Mouse (Mus musculus): ENCODE results near the gene Zan. TPM values are rescaled to one million over a fixed set of nuclear protein-coding genes. Genes with fewer than 3 reads are reported as not detected.

Zan gene
- polyA plus RNA-seq, 1 experiment from 2014 or later: 0.14 TPM

- no peak for ATAC-seq (replicated peaks)
- Histone ChIP-seq H3K27me3 (no peaks in the 10 kb centered on the region; the same call in 1 of the 2 replicates), H3K36me3 (no peaks in the 10 kb centered on the region), H3K4me1 (peaks cover 32% of the 10 kb centered on the region), H3K4me3 (no peak overlapping the region), H3K4me2 (replicated peaks) (no peak overlapping the region), H3K27ac (replicated peaks) (no peak overlapping the region), H3K9ac (replicated peaks) (no peak overlapping the region), H3K9me3 (no peaks in the 10 kb centered on the region)
- 84% methylated on average over 1 of the region's 1 CpGs for WGBS
These were observed 130.5 kb downstream of the Zan start for GRCm38 (mm10) chr5:137346388-137346787.

GRCm38 (mm10) chr5:137345821-137346220 lies 131.0 kb downstream of the Zan start:
- H3K4me1 ChIP-seq: peaks cover 27% of the 10 kb centered on the region
- no peak overlapping the region for H3K27ac ChIP-seq (replicated peaks)
- 23% methylated on average over 9 of the region's 9 CpGs for WGBS
- H3K9ac ChIP-seq (replicated peaks): no peak overlapping the region
- no peak overlapping the region for H3K4me3 ChIP-seq
- H3K27me3 ChIP-seq: no peaks in the 10 kb centered on the region; the same call in 1 of the 2 replicates
- H3K4me2 ChIP-seq (replicated peaks): no peak overlapping the region
- no peak for ATAC-seq (replicated peaks)
- H3K36me3 ChIP-seq: no peaks in the 10 kb centered on the region
- H3K9me3 ChIP-seq: no peaks in the 10 kb centered on the region

- Histone ChIP-seq H3K9ac (replicated peaks) (no peak overlapping the region), H3K27ac (replicated peaks) (no peak overlapping the region), H3K27me3 (no peaks in the 10 kb centered on the region), H3K4me1 (peaks cover 22% of the 10 kb centered on the region), H3K9me3 (no peaks in the 10 kb centered on the region), H3K4me3 (no peak overlapping the region), H3K4me2 (replicated peaks) (no peak overlapping the region), H3K36me3 (no peaks in the 10 kb centered on the region)
- no peak for ATAC-seq (replicated peaks)
These were observed 133.0 kb downstream of the Zan start for GRCm38 (mm10) chr5:137343869-137344268.

- no peak overlapping the region for H3K9ac ChIP-seq (replicated peaks)
- 93% methylated on average over 5 of the region's 5 CpGs for WGBS
- no peaks in the 10 kb centered on the region for H3K27me3 ChIP-seq
- no peak overlapping the region for H3K4me2 ChIP-seq (replicated peaks)
- H3K27ac ChIP-seq (replicated peaks): no peak overlapping the region
- ATAC-seq (replicated peaks): no peak
- no peak overlapping the region for H3K4me3 ChIP-seq
- H3K4me1 ChIP-seq: peaks cover 22% of the 10 kb centered on the region
- H3K9me3 ChIP-seq: no peaks in the 10 kb centered on the region
- H3K36me3 ChIP-seq: no peaks in the 10 kb centered on the region
These were observed 133.5 kb downstream of the Zan start for GRCm38 (mm10) chr5:137343412-137343811.

- Histone ChIP-seq H3K4me1 (peaks cover 18% of the 10 kb centered on the region), H3K27me3 (no peaks in the 10 kb centered on the region), H3K27ac (replicated peaks) (no peak overlapping the region), H3K36me3 (no peaks in the 10 kb centered on the region), H3K4me3 (no peak overlapping the region), H3K9ac (replicated peaks) (no peak overlapping the region), H3K9me3 (no peaks in the 10 kb centered on the region), H3K4me2 (replicated peaks) (no peak overlapping the region)
- 77% methylated on average over 7 of the region's 7 CpGs for WGBS
- no peak for ATAC-seq (replicated peaks)
These were observed 134.4 kb downstream of the Zan start for GRCm38 (mm10) chr5:137342407-137343012.

GRCm38 (mm10) chr5:137340222-137340621 lies 136.6 kb downstream of the Zan start:
- Histone ChIP-seq H3K27ac (replicated peaks) (peak overlapping the region; percentile 78), H3K4me3 (peak overlapping the region; percentile 44; the same call in 1 of the 2 replicates), H3K36me3 (no peaks in the 10 kb centered on the region), H3K4me1 (peaks cover 18% of the 10 kb centered on the region), H3K9me3 (no peaks in the 10 kb centered on the region), H3K9ac (replicated peaks) (no peak overlapping the region), H3K4me2 (replicated peaks) (peak overlapping the region; percentile 84; the same call in 1 of the 2 replicates), H3K27me3 (no peaks in the 10 kb centered on the region)
- ATAC-seq (replicated peaks): no peak
- WGBS: 76% methylated on average over 6 of the region's 6 CpGs

- Histone ChIP-seq H3K9ac (replicated peaks) (peak overlapping the region; percentile 53), H3K4me3 (peak overlapping the region; percentile 44), H3K36me3 (no peaks in the 10 kb centered on the region), H3K27me3 (no peaks in the 10 kb centered on the region), H3K4me1 (peaks cover 18% of the 10 kb centered on the region), H3K4me2 (replicated peaks) (peak overlapping the region; percentile 84), H3K9me3 (no peaks in the 10 kb centered on the region), H3K27ac (replicated peaks) (peak overlapping the region; percentile 78)
- peak; percentile 63 for ATAC-seq (replicated peaks)
- WGBS: under 1% methylated on average over 22 of the region's 22 CpGs
These were observed 137.4 kb downstream of the Zan start for GRCm38 (mm10) chr5:137339290-137339979.

- Histone ChIP-seq H3K27ac (replicated peaks) (peak overlapping the region; percentile 78), H3K36me3 (no peaks in the 10 kb centered on the region), H3K4me3 (peak overlapping the region; percentile 44), H3K9me3 (no peaks in the 10 kb centered on the region), H3K9ac (replicated peaks) (peak overlapping the region; percentile 53), H3K4me1 (peaks cover 23% of the 10 kb centered on the region), H3K4me2 (replicated peaks) (peak overlapping the region; percentile 84), H3K27me3 (no peaks in the 10 kb centered on the region)
- ATAC-seq (replicated peaks): peak; percentile 30
- WGBS: 2% methylated on average over 11 of the region's 11 CpGs
These were observed 138.1 kb downstream of the Zan start for GRCm38 (mm10) chr5:137338663-137339289.

GRCm38 (mm10) chr5:137338256-137338655 lies 138.6 kb downstream of the Zan start:
- peak overlapping the region; percentile 78 for H3K27ac ChIP-seq (replicated peaks)
- peak overlapping the region; percentile 44 for H3K4me3 ChIP-seq
- peaks cover 26% of the 10 kb centered on the region for H3K4me1 ChIP-seq
- H3K4me2 ChIP-seq (replicated peaks): peak overlapping the region; percentile 84
- no peaks in the 10 kb centered on the region for H3K9me3 ChIP-seq
- 1% methylated on average over 19 of the region's 19 CpGs for WGBS
- no peaks in the 10 kb centered on the region for H3K36me3 ChIP-seq
- H3K9ac ChIP-seq (replicated peaks): peak overlapping the region; percentile 53
- ATAC-seq (replicated peaks): peak; percentile 89
- H3K27me3 ChIP-seq: no peaks in the 10 kb centered on the region

- WGBS: 58% methylated on average over 8 of the region's 8 CpGs
- Histone ChIP-seq H3K27ac (replicated peaks) (no peak overlapping the region), H3K9me3 (no peaks in the 10 kb centered on the region), H3K4me1 (peaks cover 37% of the 10 kb centered on the region), H3K36me3 (no peaks in the 10 kb centered on the region), H3K4me3 (no peak overlapping the region), H3K4me2 (replicated peaks) (no peak overlapping the region), H3K9ac (replicated peaks) (0 out of 2 replicates have a peak overlapping the region, but pooled peaks have one; percentile 4), H3K27me3 (no peaks in the 10 kb centered on the region)
- no peak for ATAC-seq (replicated peaks)
These were observed 139.7 kb downstream of the Zan start for GRCm38 (mm10) chr5:137337190-137337589.

- Histone ChIP-seq H3K9ac (replicated peaks) (no peak overlapping the region), H3K4me1 (peaks cover 36% of the 10 kb centered on the region), H3K4me3 (no peak overlapping the region), H3K36me3 (no peaks in the 10 kb centered on the region), H3K27me3 (no peaks in the 10 kb centered on the region), H3K27ac (replicated peaks) (no peak overlapping the region), H3K4me2 (replicated peaks) (no peak overlapping the region), H3K9me3 (no peaks in the 10 kb centered on the region)
- ATAC-seq (replicated peaks): no peak
- WGBS: 67% methylated on average over 6 of the region's 6 CpGs
These were observed 141.8 kb downstream of the Zan start for GRCm38 (mm10) chr5:137335066-137335465.

- 63% methylated on average over 10 of the region's 10 CpGs for WGBS
- H3K4me3 ChIP-seq: no peak overlapping the region
- H3K36me3 ChIP-seq: no peaks in the 10 kb centered on the region
- peak overlapping the region; percentile 98; the same call in 1 of the 2 replicates for H3K4me2 ChIP-seq (replicated peaks)
- no peak overlapping the region for H3K27ac ChIP-seq (replicated peaks)
- peaks cover 28% of the 10 kb centered on the region for H3K4me1 ChIP-seq
- no peaks in the 10 kb centered on the region for H3K9me3 ChIP-seq
- no peaks in the 10 kb centered on the region for H3K27me3 ChIP-seq
- no peak for ATAC-seq (replicated peaks)
- no peak overlapping the region for H3K9ac ChIP-seq (replicated peaks)
These were observed 142.5 kb downstream of the Zan start for GRCm38 (mm10) chr5:137334317-137334716.

Data from forebrain, embryonic 15.5 days (tissue).